Mouse (Mus musculus): ENCODE measurements around the gene Rd3. TPM values are rescaled to one million over a fixed set of nuclear protein-coding genes. Genes with fewer than 3 reads are reported as not detected.

Gene Rd3
- polyA plus RNA-seq (2012; rRNA removed), result 0.52 and 1.6 TPM in 2 replicates

- Histone ChIP-seq H3K27ac (ENCODE audit: insufficient read depth, low read length) (no peak within 1 kb of the TSS), H3K4me1 (ENCODE audit: control insufficient read depth, insufficient read depth, low read length) (no peaks in the 10 kb centered on the region), H3K27me3 (ENCODE audit: control insufficient read depth, insufficient read depth, low read length) (no peaks in the 10 kb centered on the region), H3K4me3 (replicated peaks; ENCODE audit: insufficient read depth, low read depth, low read length) (no peak within 1 kb of the TSS)
- 16% methylated on average over 5 of the region's 5 CpGs for WGBS
- no peak for DNase-seq
- TF ChIP-seq CTCF (IDR thresholded peaks at IDR 0.05; ENCODE audit: borderline replicate concordance, insufficient read depth, low read depth, low read length) (no peak), POLR2A (IDR thresholded peaks at IDR 0.05; ENCODE audit: borderline replicate concordance, insufficient read depth, low read length) (no peak)
Observed at GRCm38 (mm10) chr1:191977187-191977586, at the start of gene Rd3. TSS of gene Rd3 (plus strand) at chr1:191977370.

DNA sequence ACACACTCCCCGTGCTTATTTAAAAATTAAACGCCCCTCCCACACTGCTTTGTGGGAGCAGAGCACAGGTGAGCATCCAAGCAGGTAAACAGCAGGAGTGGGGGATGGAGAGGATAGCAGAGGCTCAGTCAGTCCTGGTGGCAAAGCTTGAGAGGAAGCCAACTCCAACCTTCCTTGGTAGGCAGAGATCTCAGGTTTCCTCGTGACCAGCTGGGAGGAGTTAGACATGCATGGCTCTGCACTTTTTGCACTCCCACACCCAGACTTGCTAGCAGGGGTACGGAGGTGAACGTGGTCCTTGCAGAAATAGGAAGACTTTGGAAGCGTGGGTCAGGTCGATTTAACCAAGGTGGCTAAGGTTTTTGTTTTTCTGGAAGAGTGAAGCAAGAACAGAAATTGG is 48.8 kb upstream of the Rd3 start:
- TF ChIP-seq CTCF (IDR thresholded peaks at IDR 0.05; ENCODE audit: borderline replicate concordance, insufficient read depth, low read depth, low read length) (no peak), POLR2A (IDR thresholded peaks at IDR 0.05; ENCODE audit: borderline replicate concordance, insufficient read depth, low read length) (no peak)
- H3K4me1 ChIP-seq (ENCODE audit: control insufficient read depth, insufficient read depth, low read length), result no peaks in the 10 kb centered on the region
- no peak overlapping the region for H3K27ac ChIP-seq (ENCODE audit: insufficient read depth, low read length)
- no peaks in the 10 kb centered on the region; the same call in 1 of the 2 replicates for H3K27me3 ChIP-seq (ENCODE audit: control insufficient read depth, insufficient read depth, low read length)
- WGBS, result 73% methylated on average over 7 of the region's 7 CpGs
- no peak overlapping the region for H3K4me3 ChIP-seq (replicated peaks; ENCODE audit: insufficient read depth, low read depth, low read length)
- DNase-seq, result no peak

- DNase-seq, result no peak
- TF ChIP-seq CTCF (IDR thresholded peaks at IDR 0.05; ENCODE audit: borderline replicate concordance, insufficient read depth, low read depth, low read length), result no peak
- TF ChIP-seq POLR2A (IDR thresholded peaks at IDR 0.05; ENCODE audit: borderline replicate concordance, insufficient read depth, low read length), result no peak
- 88% methylated on average over 8 of the region's 8 CpGs for WGBS
- Histone ChIP-seq H3K27ac (ENCODE audit: insufficient read depth, low read length) (no peak overlapping the region), H3K4me3 (replicated peaks; ENCODE audit: insufficient read depth, low read depth, low read length) (no peak overlapping the region), H3K27me3 (ENCODE audit: control insufficient read depth, insufficient read depth, low read length) (no peaks in the 10 kb centered on the region; the same call in 1 of the 2 replicates), H3K4me1 (ENCODE audit: control insufficient read depth, insufficient read depth, low read length) (no peaks in the 10 kb centered on the region)
Observed at GRCm38 (mm10) chr1:191929065-191929464, 48.1 kb upstream of the Rd3 start.

DNA sequence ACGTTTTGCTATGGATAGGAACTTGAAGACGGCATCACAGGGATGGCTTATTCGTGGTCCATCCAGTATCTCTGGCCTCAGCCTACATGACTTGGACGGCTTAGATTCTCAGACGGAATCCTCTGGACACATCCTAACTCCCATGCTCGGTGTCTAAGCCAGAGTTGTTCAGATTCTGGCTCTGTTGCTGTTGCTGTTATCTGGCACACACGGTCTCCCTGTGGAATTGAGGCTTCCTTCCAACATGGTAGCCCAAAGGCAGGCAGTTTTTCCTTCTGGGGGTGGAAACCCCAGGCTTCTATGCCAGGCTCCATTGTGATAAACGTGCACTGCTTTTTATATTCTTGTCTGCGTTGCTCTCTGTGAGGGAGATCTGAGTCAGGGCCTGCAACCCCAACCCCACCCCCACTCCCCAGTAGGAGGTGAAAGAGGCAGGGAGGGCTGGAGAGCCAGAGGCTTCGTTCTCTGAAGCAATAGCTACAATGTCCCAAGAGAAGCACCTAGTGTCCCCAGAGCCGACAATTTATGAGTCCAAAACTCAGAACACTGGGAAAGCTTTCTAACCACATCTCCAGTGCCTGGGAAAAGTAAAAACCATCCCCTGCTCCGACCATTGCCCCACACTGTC is 47.2 kb upstream of the Rd3 start:
- no peak overlapping the region for H3K27ac ChIP-seq (ENCODE audit: insufficient read depth, low read length)
- H3K4me1 ChIP-seq (ENCODE audit: control insufficient read depth, insufficient read depth, low read length), result no peaks in the 10 kb centered on the region
- H3K4me3 ChIP-seq (replicated peaks; ENCODE audit: insufficient read depth, low read depth, low read length), result no peak overlapping the region
- DNase-seq, result no peak
- WGBS, result 52% methylated on average over 12 of the region's 12 CpGs
- H3K27me3 ChIP-seq (ENCODE audit: control insufficient read depth, insufficient read depth, low read length), result no peaks in the 10 kb centered on the region; the same call in 1 of the 2 replicates
- TF ChIP-seq CTCF (IDR thresholded peaks at IDR 0.05; ENCODE audit: borderline replicate concordance, insufficient read depth, low read depth, low read length) (no peak), POLR2A (IDR thresholded peaks at IDR 0.05; ENCODE audit: borderline replicate concordance, insufficient read depth, low read length) (no peak)

GRCm38 (mm10) chr1:191930525-191931105 is 46.6 kb upstream of the Rd3 start:
- no peak overlapping the region for H3K27ac ChIP-seq (ENCODE audit: insufficient read depth, low read length)
- H3K4me1 ChIP-seq (ENCODE audit: control insufficient read depth, insufficient read depth, low read length), result no peaks in the 10 kb centered on the region
- DNase-seq, result no peak
- 82% methylated on average over 3 of the region's 3 CpGs for WGBS
- TF ChIP-seq POLR2A (IDR thresholded peaks at IDR 0.05; ENCODE audit: borderline replicate concordance, insufficient read depth, low read length) (no peak), CTCF (IDR thresholded peaks at IDR 0.05; ENCODE audit: borderline replicate concordance, insufficient read depth, low read depth, low read length) (no peak)
- no peaks in the 10 kb centered on the region; the same call in 1 of the 2 replicates for H3K27me3 ChIP-seq (ENCODE audit: control insufficient read depth, insufficient read depth, low read length)
- H3K4me3 ChIP-seq (replicated peaks; ENCODE audit: insufficient read depth, low read depth, low read length), result no peak overlapping the region

- Histone ChIP-seq H3K27ac (ENCODE audit: insufficient read depth, low read length) (no peak overlapping the region), H3K27me3 (ENCODE audit: control insufficient read depth, insufficient read depth, low read length) (no peaks in the 10 kb centered on the region; the same call in 1 of the 2 replicates), H3K4me3 (replicated peaks; ENCODE audit: insufficient read depth, low read depth, low read length) (no peak overlapping the region), H3K4me1 (ENCODE audit: control insufficient read depth, insufficient read depth, low read length) (no peaks in the 10 kb centered on the region)
- WGBS, result 85% methylated on average over 8 of the region's 8 CpGs
- TF ChIP-seq POLR2A (IDR thresholded peaks at IDR 0.05; ENCODE audit: borderline replicate concordance, insufficient read depth, low read length) (no peak), CTCF (IDR thresholded peaks at IDR 0.05; ENCODE audit: borderline replicate concordance, insufficient read depth, low read depth, low read length) (no peak)
- DNase-seq, result no peak
Observed at GRCm38 (mm10) chr1:191932286-191932985, 44.7 kb upstream of the Rd3 start.

GRCm38 (mm10) chr1:191932986-191933632 is 44.1 kb upstream of the Rd3 start:
- H3K4me1 ChIP-seq (ENCODE audit: control insufficient read depth, insufficient read depth, low read length), result no peaks in the 10 kb centered on the region
- DNase-seq, result no peak
- H3K4me3 ChIP-seq (replicated peaks; ENCODE audit: insufficient read depth, low read depth, low read length), result no peak overlapping the region
- no peaks in the 10 kb centered on the region; the same call in 1 of the 2 replicates for H3K27me3 ChIP-seq (ENCODE audit: control insufficient read depth, insufficient read depth, low read length)
- WGBS, result 77% methylated on average over 4 of the region's 4 CpGs
- no peak for TF ChIP-seq POLR2A (IDR thresholded peaks at IDR 0.05; ENCODE audit: borderline replicate concordance, insufficient read depth, low read length)
- H3K27ac ChIP-seq (ENCODE audit: insufficient read depth, low read length), result no peak overlapping the region

Measured in cerebellum, adult 2 months (tissue).